Mouse (Mus musculus) layer of hippocampus, postnatal 14 days (tissue): ENCODE data around the gene Cyren. TPM values are rescaled to one million over a fixed set of nuclear protein-coding genes. Genes with fewer than 3 reads are reported as not detected.

Source experiments
- DNase-seq, 2 experiments: peaks; one replicate each; pipeline ENCODE4 v3.0.0; 2021 to 2022; ENCODE audit warnings: low spot score in 2 of 2, mixed read lengths in 1 of 2
- total RNA-seq, 2 experiments: library from RNA; stranded (reverse); gene quantifications; 2 replicates each; pipeline ENCODE4 v1.2.3; 2021

The Cyren gene
- total RNA-seq, 2 experiments from 2014 or later = 5.0 to 5.4 TPM

DNA sequence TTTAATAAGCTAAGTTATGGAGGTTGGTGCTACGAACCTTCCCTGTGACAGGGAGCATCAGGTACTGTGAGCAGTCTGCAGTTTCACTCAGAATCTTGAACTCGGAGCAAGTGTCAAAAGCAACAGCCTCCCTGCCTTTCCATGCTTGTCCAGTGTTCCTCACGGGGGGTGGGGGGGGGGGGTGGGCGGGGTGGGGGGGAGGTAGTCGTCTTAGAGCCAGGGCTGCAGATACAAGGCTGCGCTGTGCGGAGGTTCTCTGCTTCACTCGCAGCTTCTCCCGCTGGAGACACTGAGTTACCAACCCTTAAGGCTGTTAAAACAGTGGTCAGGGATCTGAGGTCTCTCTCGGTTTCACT lies 9.9 kb downstream of the Cyren start:
- no peak for DNase-seq

DNA sequence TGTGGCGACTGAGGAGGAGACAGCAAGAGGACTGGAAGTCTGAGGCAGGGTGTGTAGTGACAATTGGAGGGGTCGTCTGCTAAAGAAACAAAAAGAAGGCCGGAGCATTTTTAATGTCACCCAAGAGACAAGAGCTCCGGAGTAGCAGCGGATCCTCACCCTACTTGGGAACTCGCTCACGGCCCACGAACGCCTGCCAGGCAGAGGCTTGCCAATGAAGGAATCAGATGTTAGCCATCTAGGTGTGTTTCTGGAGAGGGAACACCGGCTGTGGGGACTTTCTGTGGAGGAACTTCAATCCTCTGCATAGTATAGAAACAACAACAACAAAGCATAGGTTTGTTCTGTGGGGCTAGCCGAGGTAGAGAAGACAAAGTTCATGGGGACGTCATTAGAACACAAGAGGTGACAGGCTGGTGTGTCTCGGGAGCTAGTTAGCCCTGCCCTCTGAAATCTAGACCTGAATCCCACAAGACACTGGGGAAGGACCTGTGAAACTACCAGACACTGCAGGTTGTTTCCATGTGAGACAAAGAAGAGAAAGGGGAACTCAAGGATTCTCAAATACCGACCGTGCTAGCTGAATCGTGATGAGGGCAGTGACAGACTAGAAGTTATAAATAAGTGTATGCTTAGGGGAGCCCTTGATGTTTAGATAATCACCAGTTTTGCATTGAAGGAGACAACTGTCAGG lies 10.4 kb downstream of the Cyren start:
- DNase-seq = no peak

DNA sequence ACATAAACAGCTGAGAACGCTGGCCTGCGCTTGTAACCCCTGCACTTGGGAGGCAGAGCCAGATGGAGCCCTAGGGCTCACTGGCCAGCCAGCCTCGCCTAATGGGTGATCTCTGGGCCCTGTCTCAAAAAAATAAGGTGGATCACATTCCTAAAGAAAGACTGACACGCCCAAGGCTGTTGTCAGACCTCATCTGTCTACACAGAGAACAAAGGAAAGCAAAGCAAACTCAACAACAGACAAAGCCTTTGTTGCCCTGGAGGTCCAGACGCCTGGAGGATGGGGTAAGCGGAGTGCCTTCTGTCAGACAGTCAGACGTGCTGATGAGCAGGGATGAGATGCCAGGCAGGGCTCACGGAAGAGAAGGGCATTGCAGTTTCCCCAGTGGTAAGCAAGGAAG lies 11.1 kb downstream of the Cyren start:
- no peak for DNase-seq

DNA sequence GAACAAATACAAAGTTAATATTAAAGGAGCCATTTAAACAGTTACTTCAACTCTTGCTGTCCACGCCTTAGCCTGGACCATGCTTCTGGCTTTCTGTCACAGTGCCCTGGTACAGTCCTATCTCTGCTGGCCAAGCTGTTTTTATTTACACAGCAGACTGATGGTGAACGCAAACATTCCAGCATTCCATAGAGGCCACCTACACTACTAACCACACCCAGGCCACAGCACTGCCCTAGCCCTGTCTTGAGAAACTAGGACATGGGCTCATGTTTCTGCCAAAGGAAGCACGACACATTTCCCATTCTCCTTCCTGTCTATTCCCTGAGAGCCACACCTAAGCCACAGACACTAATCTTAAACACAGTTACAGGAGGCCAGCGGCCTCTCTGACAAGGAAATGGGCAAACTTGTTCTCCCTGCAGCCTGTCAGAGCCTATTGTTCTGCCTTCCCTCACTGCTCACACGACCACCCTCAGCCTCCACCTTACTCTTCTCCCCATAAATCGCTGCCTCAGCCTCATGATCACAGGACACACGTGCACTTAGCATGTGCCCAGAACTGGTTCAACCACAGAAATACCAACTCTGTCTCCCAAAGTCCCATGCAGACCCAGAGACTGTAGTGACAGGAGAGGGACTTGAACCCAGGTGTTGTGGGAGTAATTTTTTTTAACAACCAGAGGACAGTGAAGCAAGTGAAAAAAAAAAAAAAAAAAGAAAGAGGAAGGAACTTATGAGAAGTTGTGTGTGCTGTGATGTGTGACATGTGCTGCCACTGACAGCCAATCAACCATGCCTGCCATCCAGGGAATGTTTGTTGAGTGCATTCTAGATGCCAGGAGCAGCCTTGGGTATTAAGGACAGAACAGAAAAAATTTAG lies 11.9 kb downstream of the Cyren start:
- no peak for DNase-seq

DNA sequence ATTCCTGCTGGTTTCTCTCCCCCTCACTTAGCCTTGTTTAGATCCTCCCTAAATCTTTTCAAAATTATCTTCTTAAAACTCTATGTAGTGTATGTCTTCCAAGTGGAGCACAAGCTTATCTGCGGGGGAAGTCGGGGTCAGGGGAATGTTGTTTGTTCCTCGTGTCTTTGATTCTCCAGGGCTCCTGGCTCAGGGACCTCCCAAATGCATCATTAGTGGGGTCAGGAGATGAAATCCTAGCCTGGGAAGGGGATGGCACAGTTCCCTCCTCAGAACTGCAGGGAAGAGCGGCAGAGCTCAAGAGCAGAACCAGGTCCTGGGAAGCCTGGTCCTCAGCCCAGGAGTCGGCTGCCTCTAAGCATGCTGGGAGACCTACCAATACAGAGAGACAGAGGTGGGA lies 12.6 kb downstream of the Cyren start:
- DNase-seq = no peak

DNA sequence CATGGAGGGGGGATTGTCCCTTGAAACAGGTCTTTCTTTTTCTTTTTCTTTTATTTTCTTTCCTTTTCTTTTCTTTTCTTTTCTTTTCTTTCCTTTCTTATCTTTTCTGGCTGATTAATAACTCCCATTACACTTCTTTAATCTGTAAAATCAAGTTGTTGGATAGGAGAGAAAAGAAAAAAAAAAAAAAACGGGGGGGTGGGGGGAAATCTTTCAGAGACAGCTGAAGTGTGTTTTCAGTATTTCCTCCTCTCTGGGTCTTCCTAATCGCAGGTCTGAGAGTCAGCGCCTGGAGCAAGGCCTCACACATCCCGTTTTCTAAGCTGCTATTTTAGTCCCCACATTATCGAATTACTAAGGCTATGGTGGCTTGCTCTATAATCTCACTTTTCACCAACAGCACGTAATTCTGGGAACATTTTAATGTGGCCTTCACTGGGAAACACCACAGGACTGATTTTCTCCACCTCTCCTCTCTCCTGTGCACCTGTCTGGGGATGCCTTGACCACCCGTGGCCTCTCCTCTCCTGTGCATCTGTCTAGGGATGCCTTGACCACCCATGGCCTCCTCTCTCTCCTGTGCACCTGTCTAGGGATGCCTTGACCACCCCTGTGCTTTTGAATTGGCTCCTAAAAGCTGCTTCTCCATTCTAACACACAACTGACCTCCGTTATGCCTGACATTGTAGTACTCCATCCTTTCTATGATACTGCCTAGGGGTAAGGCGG lies 13.9 kb downstream of the Cyren start:
- DNase-seq = no peak

DNA sequence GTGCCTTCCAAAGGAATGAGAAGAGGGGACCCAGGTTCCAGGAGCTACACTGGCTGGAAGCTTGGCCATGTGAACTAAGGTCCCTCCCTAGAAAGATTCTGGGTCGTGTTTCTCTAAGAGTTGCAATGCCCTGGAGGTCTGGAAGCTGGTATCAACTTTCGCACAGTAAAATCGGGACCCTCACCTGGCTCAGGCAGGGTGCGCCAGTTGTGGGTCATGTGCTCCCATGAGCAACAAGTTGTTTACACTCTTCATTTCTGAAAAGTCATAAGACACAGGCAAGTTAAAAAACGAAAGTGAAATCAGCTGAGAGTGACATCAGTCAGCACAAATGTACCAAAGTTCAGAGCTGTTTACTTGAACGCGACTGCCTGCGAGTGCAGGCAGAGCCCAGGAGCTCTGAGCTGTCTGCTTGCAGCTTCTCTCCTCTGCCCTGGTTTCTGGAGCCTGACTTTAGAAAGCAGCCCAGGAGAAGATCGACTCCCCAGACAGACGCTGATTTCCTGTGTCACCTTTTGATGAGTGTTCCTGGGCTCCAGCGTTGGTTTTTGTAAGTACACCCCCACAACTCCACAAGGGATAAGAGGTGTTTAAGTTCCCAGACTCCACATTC lies 15.0 kb downstream of the Cyren start, which contains the start of gene Tmem140:
Gene Tmem140 (plus strand): TSS at position 356 of the 613 bp plus-strand sequence.
- DNase-seq = no peak

DNA sequence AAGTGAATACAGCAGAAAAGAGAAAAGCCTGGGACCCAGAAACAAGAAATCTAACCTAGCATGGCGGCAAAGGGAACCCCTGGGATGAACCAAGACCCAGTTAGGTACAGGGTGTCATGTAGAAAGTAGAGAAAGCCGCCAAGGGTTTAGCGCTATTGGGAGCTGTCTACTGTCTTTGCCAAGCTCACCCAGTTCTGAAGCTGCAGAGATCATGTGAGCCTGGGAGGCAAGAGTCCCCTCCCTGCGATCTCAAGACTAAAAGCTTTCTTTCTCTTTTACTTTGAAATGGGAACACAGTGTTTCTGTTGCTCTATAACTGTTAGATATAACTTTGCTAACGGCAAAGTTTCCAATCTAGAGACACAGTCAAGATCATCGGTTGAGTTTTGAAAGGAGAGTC lies 15.5 kb downstream of the Cyren start:
- DNase-seq = no peak

DNA sequence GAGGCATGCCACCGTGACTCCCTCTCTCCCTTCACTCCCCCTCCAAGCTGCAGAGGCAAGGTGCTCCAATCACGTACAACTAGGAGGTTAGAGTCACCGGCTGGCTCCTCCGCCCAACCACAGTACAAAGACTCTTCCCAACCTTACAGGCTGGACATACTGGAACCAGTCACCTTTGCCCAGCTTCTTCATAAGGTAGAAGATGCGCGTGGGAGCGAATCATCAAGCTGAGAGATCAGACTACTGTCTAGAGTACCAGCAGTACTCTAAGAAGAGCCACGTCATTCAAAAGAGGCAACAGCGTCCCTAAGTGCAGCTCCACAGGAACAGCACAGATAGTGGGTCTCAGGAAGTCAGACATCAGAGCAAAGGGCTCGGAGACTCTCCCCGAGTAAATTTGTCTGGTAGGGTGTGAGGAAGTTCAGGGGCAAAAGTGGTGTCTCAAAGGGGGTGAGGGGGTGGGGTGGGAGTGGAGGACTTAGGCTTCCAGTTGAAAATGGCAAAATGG lies 16.3 kb downstream of the Cyren start:
- no peak for DNase-seq

DNA sequence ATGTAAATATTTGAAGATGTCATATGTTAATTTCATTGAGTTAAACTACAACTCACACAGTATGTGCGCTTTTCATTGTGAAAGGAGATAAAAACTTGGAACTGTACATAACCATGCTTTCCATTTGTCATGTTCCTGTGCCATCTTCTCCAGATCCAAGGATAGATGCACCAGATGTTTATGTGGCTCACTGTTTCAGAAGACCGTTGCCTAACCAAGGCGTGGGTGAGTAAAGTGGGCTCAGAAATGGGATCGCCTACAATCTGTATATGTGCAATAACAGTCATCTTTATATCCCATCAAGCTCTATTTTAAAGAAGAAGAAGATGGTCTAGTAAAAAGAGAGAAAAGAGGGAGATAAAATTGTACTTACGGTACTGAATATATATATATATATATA lies 45.5 kb downstream of the Cyren start:
- no peak for DNase-seq

DNA sequence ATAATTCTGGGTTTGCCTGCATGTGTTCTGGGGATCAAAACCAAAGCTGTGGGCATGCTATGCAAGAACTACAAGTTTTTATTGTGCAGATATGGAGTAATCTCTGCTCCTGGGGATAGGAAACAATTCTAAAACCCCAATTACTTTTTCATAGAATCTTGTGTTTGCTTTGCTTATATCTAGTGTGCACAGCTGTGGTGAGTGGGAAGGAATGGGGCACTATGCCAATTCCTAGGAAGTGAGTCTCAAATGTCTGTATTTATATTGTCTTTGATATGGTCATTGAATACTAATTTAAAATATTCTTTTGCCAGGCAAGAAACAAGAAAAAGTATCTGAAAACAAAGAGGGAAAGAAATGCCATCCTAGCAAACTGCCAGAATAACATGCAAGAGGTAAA lies 53.5 kb downstream of the Cyren start:
- peak in 1 of 2 experiments; percentile 1 for DNase-seq

Other genes starting within 250 kb of the Cyren start
- gene Agbl3, start 97.6 kb downstream of the Cyren start, total RNA-seq = 10 to 100 TPM; 17.7 to 20.9 TPM
- gene Tmem140, start 14.9 kb downstream of the Cyren start, total RNA-seq = 1 to 10 TPM; 1.9 to 2.7 TPM
- 10 to 100 TPM; 34.6 to 38.6 TPM for gene Wdr91, start 32.8 kb upstream of the Cyren start, total RNA-seq
- not detected for gene Stra8, start 42.1 kb upstream of the Cyren start, total RNA-seq
- gene Slc23a4, start 110.3 kb upstream of the Cyren start, total RNA-seq = 1 to 10 TPM in 1 of 2 experiments, under 1 TPM in 1; 0.83 to 1.2 TPM